Mouse (Mus musculus) embryonic fibroblast, embryonic 13.5 days (primary cell): ENCODE measurements around the gene Igsf21. TPM values are rescaled to one million over a fixed set of nuclear protein-coding genes. Genes with fewer than 3 reads are reported as not detected.

Experiments
- H3K27ac ChIP-seq: 2 replicates; pipeline ENCODE4 v1.5.1; 2012; ENCODE audit warnings: low read length, control low read depth, inconsistent platforms; ENCODE audit not compliant: insufficient read depth
- H3K4me1 ChIP-seq: 2 replicates; pipeline ENCODE4 v1.6.1; 2011; ENCODE audit warnings: low read length; ENCODE audit not compliant: control insufficient read depth, insufficient read depth
- H3K4me3 ChIP-seq: 2 replicates; pipeline ENCODE4 v1.5.1; 2011; ENCODE audit warnings: mild to moderate bottlenecking, control low read depth, low read length; ENCODE audit not compliant: insufficient read depth
- CTCF ChIP-seq: IDR thresholded peaks from 2 replicates; pipeline ENCODE4 v1.5.1; 2011; ENCODE audit warnings: mild to moderate bottlenecking, control low read depth, low read length, moderate library complexity, borderline replicate concordance; ENCODE audit not compliant: insufficient read depth
- POLR2A ChIP-seq: IDR thresholded peaks from 2 replicates; pipeline ENCODE4 v1.6.1; 2011; ENCODE audit warnings: low read depth, mild to moderate bottlenecking, control low read depth, low read length, moderate library complexity
- polyA plus RNA-seq: library from polyadenylated mRNA; stranded (reverse); fragments of >200 nt; gene quantifications from 2 replicates; pipeline ENCODE4 v1.2.4, GENCODE M21; 2011; ENCODE audit warnings: low read depth; ENCODE audit not compliant: missing spikeins, insufficient read length

The Igsf21 gene
- polyA plus RNA-seq, 1 experiment, result not detected

DNA sequence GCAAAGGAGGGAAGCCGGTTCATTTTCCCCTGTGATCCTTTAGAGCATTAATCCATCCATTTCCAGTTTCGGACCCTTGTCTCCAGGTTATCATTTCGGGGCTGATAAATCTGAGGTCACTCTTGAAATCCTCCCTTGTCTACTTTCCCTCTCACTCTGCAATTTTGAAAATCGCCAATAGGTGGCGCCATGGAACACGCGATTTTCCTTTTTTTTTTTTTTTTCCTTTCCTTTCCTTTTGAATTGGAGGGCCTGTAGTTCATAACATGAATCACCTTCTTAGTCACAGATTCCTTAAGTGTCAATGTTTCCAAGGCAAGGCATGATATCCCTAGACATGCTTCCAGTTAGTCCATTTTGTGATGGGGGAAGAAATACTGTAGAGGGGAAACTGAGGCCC is 5.8 kb upstream of the Igsf21 start:
- Histone ChIP-seq H3K27ac (no peak overlapping the region), H3K4me1 (no peaks in the 10 kb centered on the region), H3K4me3 (no peak overlapping the region)
- no peak for TF ChIP-seq POLR2A
- no peak for TF ChIP-seq CTCF

DNA sequence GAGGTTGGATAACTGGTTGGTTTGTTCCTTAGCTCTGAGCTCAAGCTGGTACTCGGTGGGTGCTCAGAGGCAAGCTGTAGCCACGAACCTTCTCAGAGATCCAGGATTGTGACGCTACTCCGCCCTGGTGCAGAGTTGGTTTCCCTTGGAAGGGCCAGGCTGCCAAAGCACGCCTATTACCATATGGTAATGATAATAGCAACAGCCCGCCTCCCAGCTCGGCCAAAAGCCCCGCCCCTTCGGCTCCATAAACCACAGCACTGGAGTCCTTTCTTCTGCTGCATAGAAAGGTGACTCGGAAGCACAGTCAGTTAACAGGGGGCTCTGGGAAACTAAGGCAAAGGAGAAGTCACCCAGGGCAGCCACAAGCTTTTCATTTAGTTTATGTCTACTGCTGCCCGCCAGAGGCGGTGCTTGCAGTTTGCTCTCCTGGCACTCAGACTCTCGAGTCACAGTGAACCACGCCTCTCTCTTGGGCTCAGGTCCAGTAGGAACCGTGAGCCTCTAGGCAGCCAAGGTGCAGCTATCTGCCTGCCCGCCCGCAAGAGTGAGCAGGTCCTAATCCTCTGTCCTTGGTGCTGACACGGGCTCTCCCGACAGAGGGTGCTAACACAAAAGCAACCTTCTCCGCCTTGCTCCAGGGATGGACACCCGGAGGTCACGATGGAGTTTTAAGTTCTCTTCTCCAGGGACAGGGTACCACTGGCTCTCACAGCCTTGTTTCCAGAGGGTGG is 2.6 kb upstream of the Igsf21 start:
- TF ChIP-seq POLR2A (no peak), CTCF (0 out of 2 replicates have a peak, but pooled peaks have one; percentile 3)
- no peak overlapping the region for H3K4me3 ChIP-seq
- H3K27ac ChIP-seq, result no peak overlapping the region
- H3K4me1 ChIP-seq, result no peaks in the 10 kb centered on the region

DNA sequence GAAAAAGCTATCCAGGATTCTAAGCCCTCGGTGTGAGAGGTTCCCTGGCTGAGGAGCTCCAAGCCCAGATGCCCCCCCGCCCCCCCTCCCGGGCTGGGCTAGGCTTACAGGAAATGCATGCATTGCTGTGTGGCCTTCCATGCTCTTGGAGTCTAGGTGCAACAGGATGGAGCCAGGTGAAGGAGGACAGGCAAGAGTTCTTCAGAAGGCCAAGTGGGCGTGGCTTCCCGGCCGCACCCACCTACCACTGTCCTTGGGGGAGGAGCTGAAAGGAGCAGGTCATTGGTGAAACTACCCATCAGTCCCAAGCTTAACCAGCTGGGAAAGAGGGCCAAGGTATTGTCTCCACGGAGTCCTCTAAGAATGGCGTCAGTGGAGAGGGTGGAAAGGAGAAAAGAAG is 1.8 kb upstream of the Igsf21 start:
- TF ChIP-seq POLR2A (no peak), CTCF (no peak)
- Histone ChIP-seq H3K27ac (no peak overlapping the region), H3K4me3 (no peak overlapping the region), H3K4me1 (no peaks in the 10 kb centered on the region)

DNA sequence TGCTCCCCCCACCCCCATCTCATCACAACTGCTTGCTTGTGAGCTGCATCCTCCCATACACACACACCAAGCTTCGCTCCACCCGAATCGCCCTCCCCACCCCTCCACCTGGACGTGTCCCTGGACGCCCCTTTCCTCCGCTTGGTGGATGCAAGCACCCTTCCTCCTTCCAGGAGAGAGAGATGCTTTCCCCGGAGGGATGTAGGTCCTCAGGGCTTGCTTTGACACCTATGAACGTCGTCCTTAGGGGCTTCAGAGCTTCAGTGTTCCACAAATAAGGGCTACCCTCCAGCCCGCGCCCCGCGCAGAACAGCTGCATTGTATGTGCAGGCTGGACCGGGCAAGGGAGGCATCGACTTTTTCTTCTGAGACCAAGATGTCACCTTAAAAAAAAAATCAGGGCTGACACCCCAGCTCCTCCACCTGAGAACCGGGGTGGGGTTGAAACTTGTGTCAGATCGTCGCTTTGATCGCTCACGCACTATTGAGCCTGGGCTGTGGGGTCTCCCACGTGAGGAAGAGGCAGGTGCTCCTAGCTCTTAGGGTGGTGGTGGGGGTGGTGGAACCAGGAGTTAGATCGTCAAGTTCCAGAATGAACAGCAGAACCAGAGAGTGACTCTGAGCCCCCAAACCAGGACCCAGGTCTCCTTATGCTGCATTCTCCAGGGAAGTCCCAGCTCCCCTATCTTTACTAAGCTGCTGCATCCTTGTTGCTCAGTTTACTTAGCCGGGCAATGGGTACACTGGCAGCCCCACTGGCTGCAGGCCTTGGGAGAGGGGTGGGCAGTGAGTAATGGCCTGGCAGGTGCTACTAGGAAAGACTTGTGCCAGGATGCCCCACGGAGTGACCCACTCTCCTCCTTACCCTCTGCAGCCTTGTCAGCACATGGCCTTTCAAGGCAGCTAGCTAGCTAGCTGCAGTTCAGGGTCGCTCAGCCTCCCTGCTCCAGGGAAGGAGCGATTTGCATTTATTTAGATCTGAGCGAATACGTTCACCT is 721 bp upstream of the Igsf21 start:
- H3K4me1 ChIP-seq, result no peaks in the 10 kb centered on the region
- TF ChIP-seq POLR2A (no peak), CTCF (no peak)

DNA sequence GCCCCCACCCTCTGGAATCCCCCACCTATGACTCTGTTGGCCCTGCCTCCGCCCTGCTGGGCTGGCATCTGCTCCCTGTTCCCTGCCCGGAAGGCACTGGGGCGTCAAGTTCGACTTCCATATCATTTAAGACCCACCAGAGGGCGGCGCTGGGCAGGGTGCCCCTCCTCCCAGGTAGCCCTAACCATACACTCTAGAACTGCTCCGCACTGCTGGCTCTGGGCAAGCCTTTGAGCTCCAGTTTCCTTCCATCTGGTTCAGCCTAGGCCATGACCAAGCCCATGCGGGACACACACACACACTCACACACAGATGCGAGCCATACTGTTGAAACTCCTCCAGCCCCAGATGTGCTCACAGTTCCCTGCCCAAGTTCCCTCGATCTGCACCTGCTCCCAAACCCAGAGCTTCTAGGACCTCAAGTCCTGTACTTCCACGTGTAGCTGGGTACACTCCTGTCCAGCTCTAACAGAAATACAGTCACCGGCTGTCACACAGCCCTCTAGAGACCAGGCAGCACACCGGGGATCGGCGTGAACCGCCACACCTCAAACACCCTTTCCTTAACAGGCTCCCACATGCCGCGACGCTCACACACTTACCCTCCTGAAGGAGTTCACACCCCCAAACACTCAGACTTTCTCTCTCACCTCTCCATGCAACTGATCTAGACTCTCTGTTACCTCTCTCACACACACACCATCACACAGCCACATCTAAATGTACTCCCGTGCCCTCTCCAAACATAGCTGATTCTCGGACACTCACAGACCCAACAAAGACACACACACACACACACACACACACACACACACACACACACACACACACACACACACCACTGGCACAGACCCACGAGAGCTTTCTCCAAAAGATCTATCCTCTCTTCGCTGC is 1.1 kb downstream of the Igsf21 start:
- Histone ChIP-seq H3K4me3 (no peak overlapping the region), H3K4me1 (no peaks in the 10 kb centered on the region), H3K27ac (no peak overlapping the region)
- TF ChIP-seq POLR2A, result no peak
- no peak for TF ChIP-seq CTCF

More for the DNA sequence above, 721 bp upstream of the Igsf21 start:
- no peak overlapping the region for H3K27ac ChIP-seq
- no peak overlapping the region for H3K4me3 ChIP-seq

DNA sequence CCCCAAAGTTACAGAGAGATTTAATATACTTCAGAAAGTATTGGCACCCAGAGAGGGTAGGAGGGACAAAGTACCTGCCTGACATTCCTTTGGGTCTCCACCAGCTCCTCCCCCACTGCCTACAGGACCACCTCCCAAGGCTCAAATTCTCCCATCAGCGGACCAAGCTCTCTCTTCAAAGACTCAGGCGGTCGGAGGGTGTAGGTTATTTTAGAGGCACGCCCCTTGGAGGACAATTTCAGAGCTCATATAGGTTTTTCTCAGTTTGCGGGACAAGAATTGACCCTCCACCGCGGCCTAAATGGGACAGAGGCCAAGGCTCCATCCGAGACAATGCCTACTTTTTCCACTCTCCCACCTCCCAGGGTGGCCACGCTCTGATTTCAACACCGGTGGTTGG is 1.7 kb downstream of the Igsf21 start:
- TF ChIP-seq CTCF (no peak), POLR2A (no peak)
- no peaks in the 10 kb centered on the region for H3K4me1 ChIP-seq
- H3K4me3 ChIP-seq, result no peak overlapping the region
- H3K27ac ChIP-seq, result no peak overlapping the region

DNA sequence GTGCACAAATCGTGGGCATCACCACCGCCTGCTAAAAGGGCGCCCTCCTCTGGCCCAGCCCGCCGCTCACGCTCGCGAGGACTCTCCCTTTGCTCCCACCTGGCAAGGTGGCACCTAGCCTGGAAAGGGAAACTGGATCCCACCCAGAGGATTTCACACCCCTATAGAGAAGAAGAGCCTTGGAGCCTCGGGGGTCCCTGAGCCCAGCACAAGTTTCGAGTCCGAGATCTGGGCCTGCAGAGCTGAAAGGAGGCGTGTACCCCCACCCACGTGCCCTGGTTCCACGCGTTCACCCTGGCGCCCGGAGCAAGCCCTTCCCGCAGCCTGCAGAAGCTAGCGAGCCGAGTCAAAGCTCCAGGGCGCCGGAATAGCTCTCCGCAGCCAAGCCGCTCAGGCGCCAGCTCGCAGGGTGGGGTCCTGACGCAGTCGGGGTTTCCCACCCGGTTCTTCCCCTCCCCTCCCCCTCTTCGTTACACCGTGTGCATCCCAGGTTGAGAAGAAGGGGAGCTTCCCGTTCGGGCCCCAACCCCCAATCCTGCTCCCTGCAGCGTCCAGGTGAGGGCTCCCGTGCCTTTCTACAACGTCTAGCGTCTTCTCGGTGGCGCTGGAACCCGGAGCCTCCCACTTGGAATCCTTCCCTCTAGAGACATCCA is 2.3 kb downstream of the Igsf21 start:
- no peaks in the 10 kb centered on the region for H3K4me1 ChIP-seq
- H3K27ac ChIP-seq, result no peak overlapping the region
- H3K4me3 ChIP-seq, result no peak overlapping the region
- TF ChIP-seq POLR2A (no peak), CTCF (no peak)

DNA sequence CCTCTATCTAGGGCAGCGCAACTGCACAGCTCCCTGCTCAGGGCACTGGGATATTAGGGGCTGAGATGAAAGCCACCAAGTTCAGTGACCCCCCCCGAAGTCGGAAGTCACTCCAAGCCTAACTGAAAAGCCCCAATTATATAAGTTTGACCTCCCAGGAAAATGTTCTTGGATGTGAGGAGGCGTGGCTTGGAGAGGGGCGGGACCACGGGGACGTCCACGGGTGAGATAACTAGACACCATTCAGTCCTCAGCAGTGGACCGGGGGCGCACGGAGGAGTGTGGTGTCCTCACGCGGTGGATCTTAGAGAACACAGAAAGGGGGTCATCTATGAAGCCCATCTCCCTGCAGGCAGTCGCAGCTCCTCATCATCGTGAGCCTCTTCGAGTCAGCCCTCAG is 3.4 kb downstream of the Igsf21 start:
- Histone ChIP-seq H3K4me1 (no peaks in the 10 kb centered on the region), H3K4me3 (no peak overlapping the region), H3K27ac (no peak overlapping the region)
- no peak for TF ChIP-seq CTCF

DNA sequence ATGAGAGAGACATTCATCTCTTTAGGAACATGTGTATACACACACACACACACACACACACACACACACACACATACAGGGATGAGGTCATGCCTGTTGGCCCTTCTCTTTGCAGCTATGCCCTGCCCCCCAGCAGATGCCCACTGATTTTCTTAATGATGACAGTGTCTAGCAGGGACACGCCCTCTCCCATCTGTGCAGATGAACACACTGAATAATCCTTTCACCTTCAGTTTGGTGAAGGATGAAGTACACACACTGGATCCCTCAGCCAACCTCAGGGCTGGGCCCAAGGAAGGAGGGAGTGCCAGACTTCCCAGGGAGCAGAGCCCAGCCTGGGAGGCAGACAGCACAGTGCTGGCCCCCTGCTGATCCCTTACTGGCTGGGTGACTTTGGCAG is 4.3 kb downstream of the Igsf21 start:
- H3K4me1 ChIP-seq, result no peaks in the 10 kb centered on the region
- H3K4me3 ChIP-seq, result no peak overlapping the region
- no peak overlapping the region for H3K27ac ChIP-seq
- TF ChIP-seq POLR2A, result no peak
- TF ChIP-seq CTCF, result no peak
